Mouse (Mus musculus) kidney, postnatal 25 days (tissue): ENCODE results near the gene Cntn5.

ENCODE experiments used
- DNase-seq, 2 experiments: peaks; one replicate each; pipeline ENCODE4 v3.0.0; 2021; ENCODE audit warnings: mixed read lengths in 2 of 2

The Cntn5 gene

GRCm38 (mm10) chr9:9886210-9886609 lies 1018.4 kb downstream of the Cntn5 start:
- peak; percentile 17 to 61 for DNase-seq

GRCm38 (mm10) chr9:9882779-9883383 lies 1021.7 kb downstream of the Cntn5 start:
- peak; percentile 76 to 84 for DNase-seq

- no peak for DNase-seq
Measured at GRCm38 (mm10) chr9:9872112-9873035, 1032.2 kb downstream of the Cntn5 start.

- no peak for DNase-seq
Measured at GRCm38 (mm10) chr9:9860631-9861030, 1043.9 kb downstream of the Cntn5 start.

DNA sequence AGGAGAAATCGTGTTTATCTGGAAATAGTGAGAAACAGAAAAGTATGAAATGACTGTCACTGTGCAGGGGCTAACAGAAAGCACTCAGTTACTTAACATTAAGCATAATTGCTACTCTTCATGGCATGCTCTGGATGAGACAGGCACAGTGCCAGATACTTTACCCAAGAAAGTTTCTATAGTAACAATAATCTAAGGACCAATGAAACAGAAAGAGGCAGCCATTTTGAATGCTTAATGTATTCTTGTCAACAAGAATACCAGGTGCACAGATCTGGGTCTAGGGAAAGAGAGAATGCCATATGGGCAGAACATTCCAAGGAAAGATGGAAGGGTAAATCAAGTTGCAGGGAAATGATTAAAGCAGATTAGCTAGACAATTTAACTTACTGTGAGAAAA lies 1045.3 kb downstream of the Cntn5 start:
- DNase-seq, result no peak

GRCm38 (mm10) chr9:9854791-9855190 lies 1049.8 kb downstream of the Cntn5 start:
- no peak for DNase-seq

DNA sequence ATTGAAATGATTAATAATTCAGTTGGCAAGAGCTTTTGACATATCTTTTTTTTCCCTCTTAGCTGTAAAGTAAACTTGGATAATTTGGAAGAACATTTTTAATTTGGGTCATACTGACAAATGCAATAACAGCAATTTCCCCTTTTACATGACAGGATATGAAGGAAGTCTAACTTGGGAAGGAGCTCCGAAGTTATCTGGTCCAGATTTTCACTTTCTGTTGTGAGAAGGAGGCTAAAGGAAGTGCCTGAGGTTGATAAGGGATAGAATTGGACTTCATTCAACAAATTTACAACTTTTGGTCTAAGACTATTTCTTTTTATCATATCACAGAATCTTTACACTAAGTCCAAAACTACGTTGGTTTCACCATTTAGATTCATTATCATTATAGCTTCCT lies 1074.3 kb downstream of the Cntn5 start:
- no peak for DNase-seq

DNA sequence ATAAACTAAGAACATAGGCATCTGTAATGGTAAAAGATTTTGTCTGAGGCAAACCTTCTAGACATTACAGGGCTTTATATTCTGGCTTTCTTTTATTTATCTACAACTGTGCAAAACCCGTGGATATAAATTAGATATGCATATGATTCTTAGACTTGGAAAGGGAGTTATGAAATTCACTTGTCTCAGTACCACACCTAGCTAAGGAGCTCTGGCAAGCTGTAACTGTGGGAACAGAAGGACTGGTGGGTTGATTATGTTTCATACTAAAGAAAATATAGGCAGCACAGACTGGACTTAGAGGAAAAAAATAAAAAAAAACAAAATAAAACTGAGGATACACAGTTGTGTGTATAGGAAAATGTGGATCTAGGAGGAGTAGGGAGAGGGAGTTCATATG lies 1084.6 kb downstream of the Cntn5 start:
- DNase-seq, result no peak

DNA sequence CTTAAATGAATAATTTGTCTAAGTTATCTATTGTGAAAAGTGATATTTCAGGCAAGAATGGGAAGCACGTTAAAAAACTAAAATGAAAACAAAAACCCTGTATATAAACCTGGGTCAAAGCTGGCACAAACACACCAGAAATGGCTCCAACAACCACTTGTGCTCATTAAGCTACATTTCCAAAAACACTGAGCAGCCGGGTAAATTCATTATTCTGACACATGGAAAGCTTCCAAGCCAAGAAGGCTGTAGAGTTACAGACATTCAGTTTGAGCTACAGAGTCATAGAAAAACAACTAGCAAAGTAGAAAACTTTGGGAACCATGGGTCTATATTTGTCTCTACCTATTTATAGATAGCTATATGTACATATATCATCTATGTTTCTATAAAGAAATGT lies 1087.1 kb downstream of the Cntn5 start:
- DNase-seq, result no peak

DNA sequence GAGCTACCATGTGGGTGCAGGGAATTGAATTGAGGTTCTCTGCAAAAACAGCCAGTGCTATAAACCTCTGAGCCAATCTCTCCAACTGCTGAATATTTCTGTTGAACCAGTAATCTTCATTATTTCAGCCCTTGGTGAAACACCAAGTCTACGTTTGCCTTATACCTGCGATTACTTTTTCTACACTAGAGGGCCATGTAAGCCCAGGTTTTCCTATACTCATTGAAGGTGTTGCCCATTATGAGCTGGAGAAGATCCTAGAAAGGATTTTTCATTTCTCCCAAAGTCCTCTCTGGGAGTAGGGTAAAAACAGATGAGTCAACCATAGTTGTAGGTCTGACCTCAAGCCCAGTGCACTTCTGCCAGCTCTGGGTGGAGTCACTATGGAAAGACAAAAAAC lies 1105.0 kb downstream of the Cntn5 start:
- no peak for DNase-seq

DNA sequence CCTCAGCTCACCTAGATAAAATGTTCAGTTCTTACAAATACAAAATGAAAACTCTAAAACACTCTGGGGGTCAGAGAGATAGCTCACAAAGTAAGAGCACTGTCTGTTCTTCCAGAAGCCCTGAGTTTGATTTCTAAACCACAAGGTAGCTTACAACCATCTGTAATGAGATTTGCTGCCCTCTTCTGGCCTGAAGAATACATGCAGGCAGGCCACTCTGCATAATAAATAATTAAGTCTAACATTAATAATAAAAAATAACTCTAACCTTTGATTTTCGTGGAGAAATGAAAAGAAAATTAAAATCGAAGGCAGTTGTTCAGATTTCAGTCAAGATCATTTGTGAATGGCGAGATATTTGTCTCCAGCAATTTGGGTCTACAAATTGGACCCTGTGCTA lies 1120.9 kb downstream of the Cntn5 start:
- no peak for DNase-seq

DNA sequence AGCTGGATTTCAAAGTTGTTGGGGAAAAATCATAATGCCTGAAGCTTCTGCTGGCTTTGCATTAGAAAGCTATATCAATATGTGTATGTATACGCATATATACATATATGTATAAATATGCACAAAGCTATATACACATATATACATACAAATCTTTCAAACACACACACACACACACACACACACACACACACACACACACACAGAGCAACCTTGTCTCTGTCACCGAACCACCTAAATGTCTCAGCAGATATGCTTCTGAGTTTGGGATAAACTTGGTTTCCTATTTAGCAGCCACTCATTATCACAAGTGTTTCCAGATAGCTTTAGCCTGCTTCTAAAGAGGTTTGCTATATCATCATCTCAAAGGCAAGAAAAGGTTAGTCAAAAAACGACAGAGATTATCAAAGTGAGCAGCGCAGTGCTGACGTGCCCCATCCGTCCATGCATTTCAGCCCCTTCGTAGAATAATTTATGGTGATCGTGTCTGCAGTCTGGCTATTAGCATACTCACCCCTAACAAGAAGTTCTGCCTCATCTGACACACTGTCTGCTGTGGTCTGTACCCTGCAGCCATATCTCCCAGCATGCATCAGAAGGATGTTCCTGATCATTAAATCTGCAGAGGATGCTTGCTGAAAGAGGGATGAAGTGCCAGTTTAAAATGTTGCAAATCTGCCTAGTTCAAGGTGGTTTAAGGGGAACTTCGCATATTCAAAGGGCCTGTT lies 1123.3 kb downstream of the Cntn5 start:
- no peak for DNase-seq

GRCm38 (mm10) chr9:9779646-9780045 lies 1124.9 kb downstream of the Cntn5 start:
- DNase-seq, result no peak

DNA sequence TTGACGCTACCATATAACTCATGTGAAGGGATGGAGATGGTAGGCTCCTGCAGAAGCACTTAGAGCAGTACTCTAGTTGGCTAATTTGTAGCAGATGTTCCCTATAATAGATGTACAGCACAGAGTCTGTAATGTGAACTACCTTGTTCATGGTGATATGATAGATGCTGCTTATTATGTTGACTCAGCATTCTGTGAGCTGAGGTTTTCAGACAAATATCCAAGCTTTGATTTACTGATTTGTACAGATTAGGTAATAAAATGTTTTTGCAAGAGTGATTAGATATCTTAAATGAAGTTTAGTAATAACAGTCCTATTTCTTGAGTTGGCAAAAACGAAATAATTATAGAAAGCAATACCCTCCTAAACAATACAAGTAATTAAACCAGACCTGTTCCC lies 1133.8 kb downstream of the Cntn5 start:
- no peak for DNase-seq

DNA sequence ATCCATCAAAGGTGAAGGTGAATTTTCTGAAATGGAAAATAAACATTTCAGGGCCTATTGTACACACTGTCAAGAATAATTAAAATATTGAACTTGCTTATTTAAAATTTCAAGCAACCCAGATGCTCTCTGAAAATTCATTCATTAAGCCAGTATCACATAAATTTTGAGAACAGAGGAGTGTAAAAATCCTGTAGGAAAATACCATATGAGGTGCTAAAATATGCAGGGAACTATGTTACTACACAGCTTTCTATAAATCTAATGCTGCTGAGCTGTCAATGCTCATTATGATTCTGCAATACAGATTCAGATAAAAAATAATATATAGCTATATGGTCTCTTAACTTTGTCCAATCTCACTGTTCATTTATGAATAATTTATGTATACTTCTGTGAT lies 1134.9 kb downstream of the Cntn5 start:
- DNase-seq, result no peak

GRCm38 (mm10) chr9:9718145-9718544 lies 1186.4 kb downstream of the Cntn5 start:
- no peak for DNase-seq

DNA sequence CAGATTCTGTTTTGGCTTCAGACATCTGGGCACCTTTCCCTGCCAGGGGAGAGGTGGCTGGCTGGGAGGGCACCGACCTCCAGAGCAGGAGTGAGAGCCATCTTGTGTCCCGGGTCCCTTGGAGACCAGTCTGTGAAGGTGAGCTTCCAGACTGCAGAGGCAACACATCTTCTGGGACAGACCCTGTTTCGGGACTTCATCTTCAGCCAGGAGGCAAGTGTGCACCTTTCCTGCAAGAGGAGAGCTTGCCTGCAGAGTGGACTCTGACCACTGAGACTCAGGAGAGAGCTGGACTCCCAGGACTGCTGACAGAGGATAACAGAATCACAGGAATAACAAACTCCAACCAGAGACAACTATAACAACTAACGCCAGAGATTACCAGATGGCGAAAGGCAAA lies 1195.9 kb downstream of the Cntn5 start:
- peak; percentile 31 to 56 for DNase-seq

DNA sequence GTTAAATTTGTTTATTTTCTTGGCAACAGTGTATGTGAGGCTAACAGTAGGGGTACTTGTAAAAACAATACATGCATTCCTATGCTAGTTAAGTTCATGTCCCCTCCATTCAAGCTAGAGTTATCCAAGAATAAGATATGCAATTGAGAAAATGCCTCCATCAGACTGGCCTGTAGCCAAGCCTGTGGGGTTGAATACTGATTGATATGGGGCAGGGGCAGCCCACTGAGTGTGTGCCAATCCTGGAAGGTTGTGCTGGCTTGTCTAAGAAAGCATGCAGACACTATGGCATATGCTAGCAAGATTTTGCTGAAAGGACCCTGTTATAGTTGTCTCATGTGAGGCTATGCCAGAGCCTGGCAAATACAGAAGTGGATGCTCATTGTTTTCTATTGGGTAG lies 1196.8 kb downstream of the Cntn5 start:
- DNase-seq, result no peak

GRCm38 (mm10) chr9:9705180-9705579 lies 1199.4 kb downstream of the Cntn5 start:
- no peak for DNase-seq

DNA sequence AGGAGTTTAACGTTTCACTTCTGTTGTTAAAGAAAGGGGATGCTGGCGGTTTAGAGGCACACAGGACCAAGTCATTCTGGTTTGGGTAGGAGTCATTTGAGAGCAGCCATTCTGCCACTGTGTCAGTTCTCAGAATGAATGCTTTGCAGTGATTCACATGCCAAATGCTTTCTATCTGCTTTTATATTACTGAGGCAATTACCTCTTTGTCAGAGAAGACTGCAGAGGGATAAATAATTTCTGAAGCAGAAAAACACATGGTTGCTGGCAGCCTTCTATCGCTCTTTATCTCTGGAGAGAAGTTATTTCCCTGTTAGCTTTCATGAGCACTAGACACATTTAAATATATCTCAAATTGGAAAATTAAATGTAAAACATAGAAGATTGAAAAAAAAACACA lies 1207.9 kb downstream of the Cntn5 start:
- no peak for DNase-seq

GRCm38 (mm10) chr9:9682348-9682884 lies 1222.2 kb downstream of the Cntn5 start:
- DNase-seq, result no peak

DNA sequence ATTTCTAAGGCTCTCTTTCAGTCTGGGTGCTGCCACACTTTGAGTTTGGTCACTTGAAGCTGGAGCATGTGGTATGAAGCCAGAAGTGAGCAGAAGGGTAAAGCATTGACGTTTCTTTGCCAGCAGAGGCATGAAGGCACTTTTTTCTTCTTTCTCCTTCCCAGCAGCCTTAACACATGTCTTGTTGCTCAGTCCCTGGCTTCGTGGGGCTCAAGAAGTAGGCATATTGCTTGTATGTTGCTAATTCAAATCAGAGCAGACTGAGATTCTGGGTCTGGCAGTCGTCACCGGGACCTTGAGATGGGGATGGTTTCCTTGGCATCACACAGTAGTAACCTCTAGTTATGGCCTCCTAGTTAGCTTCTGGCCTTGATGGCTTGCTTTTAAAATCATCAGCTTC lies 1228.5 kb downstream of the Cntn5 start:
- DNase-seq, result no peak

DNA sequence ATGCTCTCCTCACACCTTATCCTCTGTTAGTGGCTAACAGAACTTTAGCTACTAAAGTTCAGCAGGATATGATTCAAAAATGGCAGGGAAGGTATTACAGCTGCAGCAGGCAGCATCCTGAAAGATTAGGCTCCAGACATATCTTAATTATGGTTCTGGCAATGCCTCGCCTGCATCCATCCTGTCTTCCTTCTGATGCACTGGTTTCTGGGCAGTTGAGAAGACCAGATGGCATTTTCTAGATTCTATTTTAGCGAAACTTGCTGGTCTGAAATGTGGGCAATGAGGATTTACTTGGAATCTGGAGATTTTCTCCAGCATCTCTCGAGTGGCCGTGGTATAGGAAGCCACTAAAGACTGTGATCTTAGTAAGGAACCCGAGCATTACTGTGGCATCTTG lies 1230.0 kb downstream of the Cntn5 start:
- no peak for DNase-seq
